Mouse (Mus musculus) spleen, postnatal 0 days (tissue): ENCODE measurements around the gene B020031M17Rik. TPM values are rescaled to one million over a fixed set of nuclear protein-coding genes. Genes with fewer than 3 reads are reported as not detected.

Source experiments
- polyA plus RNA-seq: library from polyadenylated mRNA; unstranded; fragments of >200 nt; fragmentation: Nextera tagmentation; extraction: Ambion mirVana; gene quantifications from 2 replicates; pipeline ENCODE4 v1.2.1, GENCODE M21; 2015

B020031M17Rik gene
- not detected in 2 replicates for polyA plus RNA-seq

GRCm38 (mm10) chr13:119950706-119951105 lies at the start of gene B020031M17Rik:
Gene B020031M17Rik (minus strand): TSS chr13:119950806.

GRCm38 (mm10) chr13:119929172-119929571 lies 21.4 kb downstream of the B020031M17Rik start, which contains the start of gene Gm21761:
Gene Gm21761 (minus strand): TSS chr13:119929272.

Other genes with a start within 250 kb of the B020031M17Rik start
- gene Nim1k, start 194.9 kb downstream of the B020031M17Rik start, polyA plus RNA-seq, result 0.29 and 0.35 TPM in 2 replicates
- 22.9 and 23.5 TPM in 2 replicates for gene Zfp131, start 159.9 kb downstream of the B020031M17Rik start, polyA plus RNA-seq
- gene AF067063, start 120.6 kb downstream of the B020031M17Rik start, polyA plus RNA-seq, result not detected in 2 replicates
- gene D13Ertd608e, start 114.8 kb downstream of the B020031M17Rik start, polyA plus RNA-seq, result not detected in 2 replicates
- gene Tcstv1, start 56.0 kb downstream of the B020031M17Rik start, polyA plus RNA-seq, result not detected in 2 replicates
- gene Gm21761, start 21.5 kb downstream of the B020031M17Rik start, polyA plus RNA-seq, result 0.10 and 0.38 TPM in 2 replicates
- not detected in 2 replicates for gene Gm36079, start 76.2 kb upstream of the B020031M17Rik start, polyA plus RNA-seq
- 2.9 and 4.1 TPM in 2 replicates for gene Gm21188, start 101.4 kb upstream of the B020031M17Rik start, polyA plus RNA-seq
- gene Gm20767, start 189.4 kb upstream of the B020031M17Rik start, polyA plus RNA-seq, result not detected in 2 replicates
- not detected in 2 replicates for gene Gm21818, start 221.6 kb upstream of the B020031M17Rik start, polyA plus RNA-seq